Mouse (Mus musculus) E14TG2a.4 (cell line): ENCODE data around the gene Dab2.

Experiments used
- H3K27me3 ChIP-seq: 2 replicates; pipeline ENCODE4 v1.6.1; 2014; ENCODE audit warnings: low read length, control low read depth; ENCODE audit not compliant: insufficient read depth
- H3K36me3 ChIP-seq: 2 replicates; pipeline ENCODE4 v1.6.1; 2014; ENCODE audit warnings: low read length, control low read depth; ENCODE audit not compliant: insufficient read depth
- H3K4me1 ChIP-seq: replicated peaks from 2 replicates; pipeline ENCODE4 v1.6.1; 2014; ENCODE audit warnings: low read depth, low read length, control low read depth
- H3K4me3 ChIP-seq: replicated peaks from 2 replicates; pipeline ENCODE4 v1.5.1; 2014; ENCODE audit warnings: mild to moderate bottlenecking, low read length
- H3K9me3 ChIP-seq: 2 replicates; pipeline ENCODE4 v1.6.1; 2014; ENCODE audit warnings: low read length, control low read depth
- CTCF ChIP-seq: conservative IDR thresholded peaks from 2 replicates; pipeline ENCODE4 v1.5.1; 2014; ENCODE audit warnings: low read length
- NANOG ChIP-seq: IDR thresholded peaks from 2 replicates; pipeline ENCODE4 v1.6.1; 2014; ENCODE audit warnings: borderline replicate concordance, low read length, mixed read lengths
- POU5F1 ChIP-seq: IDR thresholded peaks from 2 replicates; pipeline ENCODE4 v1.6.1; 2014; ENCODE audit warnings: low read length, borderline replicate concordance

The Dab2 gene

DNA sequence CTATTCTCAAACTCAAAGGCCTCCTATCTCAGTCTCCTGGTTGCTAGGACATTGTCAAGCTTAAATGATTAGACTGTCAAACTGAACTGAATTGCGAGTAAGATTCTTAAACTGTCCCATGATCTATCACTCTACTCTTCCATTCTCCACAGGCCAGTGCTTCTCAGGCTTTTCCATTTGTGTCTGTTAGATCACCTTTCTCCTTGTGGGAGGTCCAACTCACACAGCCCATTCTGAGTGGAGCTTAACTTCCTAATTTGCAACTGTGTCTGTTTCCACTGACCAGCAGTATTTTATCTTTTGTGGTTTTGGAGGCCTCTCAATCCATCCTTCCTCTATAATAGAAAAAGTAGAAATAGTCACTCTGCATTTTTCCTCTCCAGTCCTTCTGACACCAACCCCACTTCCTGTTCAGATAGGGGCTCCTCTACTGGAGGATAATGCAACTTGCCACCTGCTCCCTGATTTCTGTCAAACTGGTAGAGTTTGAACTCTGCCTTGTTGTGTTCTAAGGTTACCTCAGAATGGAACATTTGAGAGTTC, 35.1 kb downstream of the Dab2 start:
- H3K9me3 ChIP-seq, result no peaks in the 10 kb centered on the region
- H3K27me3 ChIP-seq, result no peaks in the 10 kb centered on the region
- TF ChIP-seq POU5F1 (no peak), CTCF (no peak), NANOG (no peak)
- H3K4me1 ChIP-seq, result no peaks in the 10 kb centered on the region
- H3K4me3 ChIP-seq, result no peak overlapping the region
- no peaks in the 10 kb centered on the region for H3K36me3 ChIP-seq

DNA sequence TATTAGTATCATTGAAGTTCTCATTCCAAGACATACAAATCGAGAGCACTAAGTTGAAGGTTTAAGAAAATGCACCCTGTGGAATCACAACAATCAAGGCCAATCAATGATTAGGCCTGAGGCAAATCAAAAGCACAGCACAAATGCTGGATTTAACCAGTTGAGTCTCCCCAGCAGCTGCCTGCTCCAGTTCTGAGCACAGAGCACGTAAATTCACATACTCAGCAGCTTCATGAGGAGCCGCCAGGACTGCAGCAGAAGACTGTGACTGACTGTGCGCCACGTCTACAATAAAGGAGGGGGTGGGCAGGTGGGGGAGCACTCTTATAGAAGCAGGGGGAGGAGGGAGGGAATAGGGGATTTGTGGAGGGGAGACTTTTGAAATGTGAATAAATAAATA, 40.2 kb downstream of the Dab2 start:
- H3K4me1 ChIP-seq, result no peaks in the 10 kb centered on the region

DNA sequence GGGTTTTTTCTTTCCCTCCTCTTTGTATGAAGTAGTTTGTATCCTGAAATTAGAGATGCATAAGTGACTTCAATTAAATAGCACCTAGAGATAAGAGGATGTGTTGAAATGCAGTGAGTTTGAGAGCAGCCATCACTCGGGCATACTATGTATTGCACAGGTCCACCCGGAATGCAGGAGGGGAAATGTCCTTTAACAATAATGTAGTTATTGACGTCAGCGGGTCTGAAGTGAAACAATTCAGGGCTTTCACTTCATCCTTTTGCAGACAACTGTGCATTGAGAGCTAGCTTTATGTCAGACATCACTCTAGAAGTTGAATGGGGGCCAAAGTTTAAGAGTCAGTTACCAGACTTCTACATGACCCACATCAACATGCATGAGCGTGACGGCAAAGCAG, 40.8 kb downstream of the Dab2 start:
- H3K4me1 ChIP-seq, result no peaks in the 10 kb centered on the region
- TF ChIP-seq NANOG, result no peak
- no peak for TF ChIP-seq CTCF
- TF ChIP-seq POU5F1, result no peak
- no peaks in the 10 kb centered on the region for H3K36me3 ChIP-seq
- no peak overlapping the region for H3K4me3 ChIP-seq
- H3K9me3 ChIP-seq, result no peaks in the 10 kb centered on the region
- no peaks in the 10 kb centered on the region for H3K27me3 ChIP-seq

More for the DNA sequence above, 40.2 kb downstream of the Dab2 start:
- no peaks in the 10 kb centered on the region for H3K36me3 ChIP-seq
- TF ChIP-seq CTCF (no peak), NANOG (peak; percentile 39; the same call in 1 of the 2 replicates)
- H3K9me3 ChIP-seq, result no peaks in the 10 kb centered on the region
- no peaks in the 10 kb centered on the region for H3K27me3 ChIP-seq
- H3K4me3 ChIP-seq, result no peak overlapping the region

DNA sequence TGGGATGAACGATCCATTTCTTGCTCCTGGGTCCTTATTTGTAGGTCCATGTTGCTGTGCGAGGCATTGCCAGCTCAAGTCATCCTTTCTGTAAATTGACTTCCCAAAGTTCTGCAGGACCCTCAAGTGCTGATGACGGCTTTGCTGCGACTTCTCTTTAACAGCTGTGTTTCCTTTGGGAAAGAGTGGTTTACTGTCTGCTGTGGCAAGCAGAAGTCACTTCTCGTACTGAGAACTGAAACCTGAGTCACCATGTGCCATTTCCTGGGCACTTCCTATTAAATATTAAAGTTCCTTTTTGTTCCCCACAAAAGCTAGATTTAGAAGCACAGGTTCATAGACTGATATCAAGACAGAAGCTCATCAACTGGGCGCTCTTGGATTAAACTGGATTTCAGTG, 41.8 kb downstream of the Dab2 start:
- TF ChIP-seq NANOG, result no peak
- TF ChIP-seq CTCF, result no peak
- no peak for TF ChIP-seq POU5F1
- H3K27me3 ChIP-seq, result no peaks in the 10 kb centered on the region
- H3K9me3 ChIP-seq, result no peaks in the 10 kb centered on the region
- no peaks in the 10 kb centered on the region for H3K4me1 ChIP-seq
- H3K36me3 ChIP-seq, result no peaks in the 10 kb centered on the region
- H3K4me3 ChIP-seq, result no peak overlapping the region

DNA sequence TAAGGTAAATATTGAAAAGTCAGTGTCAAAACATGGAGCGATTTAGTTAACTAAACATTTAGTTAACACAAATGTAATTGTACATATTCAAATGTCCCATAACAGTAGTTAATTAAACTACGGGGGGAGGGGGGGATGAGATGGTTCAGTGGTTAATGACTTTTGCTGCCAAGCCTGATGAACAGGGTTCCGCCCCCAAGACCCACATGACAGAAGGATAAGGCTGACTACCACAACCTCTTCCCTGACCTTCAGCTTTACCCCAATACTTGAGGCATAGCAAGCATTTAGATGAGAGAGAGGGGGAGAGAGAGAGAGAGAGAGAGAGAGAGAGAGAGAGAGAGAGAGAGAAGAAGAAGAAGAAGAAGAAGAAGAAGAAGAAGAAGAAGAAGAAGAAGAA, 54.3 kb downstream of the Dab2 start:
- Histone ChIP-seq H3K27me3 (no peaks in the 10 kb centered on the region), H3K36me3 (no peaks in the 10 kb centered on the region), H3K4me3 (no peak overlapping the region), H3K4me1 (no peaks in the 10 kb centered on the region), H3K9me3 (no peaks in the 10 kb centered on the region)
- no peak for TF ChIP-seq POU5F1
- no peak for TF ChIP-seq CTCF
- no peak for TF ChIP-seq NANOG

DNA sequence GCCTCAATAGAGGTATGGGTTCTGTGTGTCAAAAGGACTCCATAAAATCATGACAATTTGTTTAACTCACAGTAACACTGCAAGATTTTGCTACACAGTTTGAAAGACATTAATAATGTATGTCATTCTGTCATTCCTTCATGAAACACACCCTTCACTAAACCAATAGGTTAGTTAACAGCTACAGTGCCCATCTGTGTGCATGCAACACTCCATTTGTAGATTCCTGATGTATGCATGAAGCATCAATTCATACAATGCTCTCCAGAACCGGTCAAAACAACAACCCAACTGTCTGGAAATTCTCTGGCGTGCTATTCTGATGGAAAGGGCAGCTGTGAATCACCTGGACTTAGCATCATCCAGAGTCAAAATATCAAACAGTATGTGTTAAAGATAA, 60.3 kb downstream of the Dab2 start:
- Histone ChIP-seq H3K36me3 (no peaks in the 10 kb centered on the region), H3K4me1 (no peaks in the 10 kb centered on the region), H3K9me3 (no peaks in the 10 kb centered on the region), H3K4me3 (no peak overlapping the region), H3K27me3 (no peaks in the 10 kb centered on the region)
- TF ChIP-seq NANOG (no peak), CTCF (no peak), POU5F1 (no peak)

DNA sequence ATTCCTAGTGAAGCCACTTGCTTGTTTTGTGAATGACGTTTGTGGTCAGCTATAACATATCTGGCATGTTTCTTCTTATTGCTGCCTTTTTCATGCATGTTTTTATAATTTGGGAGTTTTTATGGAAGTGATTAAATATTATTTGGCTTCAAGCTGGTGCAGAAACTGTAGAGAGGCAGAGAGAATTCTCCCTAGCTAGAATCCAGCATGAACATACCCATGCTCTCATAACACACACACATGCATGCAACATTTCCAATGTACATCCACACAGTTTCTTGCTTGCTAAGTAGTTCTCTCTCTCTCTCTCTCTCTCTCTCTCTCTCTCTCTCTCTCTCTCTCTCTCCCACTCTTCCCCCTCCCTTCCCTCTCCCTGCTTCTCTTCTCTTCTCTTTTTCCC, 70.4 kb downstream of the Dab2 start:
- TF ChIP-seq CTCF (no peak), NANOG (no peak), POU5F1 (no peak)
- H3K36me3 ChIP-seq, result no peaks in the 10 kb centered on the region
- H3K4me3 ChIP-seq, result no peak overlapping the region
- H3K9me3 ChIP-seq, result no peaks in the 10 kb centered on the region
- no peaks in the 10 kb centered on the region for H3K27me3 ChIP-seq
- peaks cover 1% of the 10 kb centered on the region for H3K4me1 ChIP-seq

- H3K4me3 ChIP-seq, result no peak overlapping the region
- peaks cover 3% of the 10 kb centered on the region for H3K4me1 ChIP-seq
Observed at GRCm38 (mm10) chr15:6371486-6371885, 71.9 kb downstream of the Dab2 start.

DNA sequence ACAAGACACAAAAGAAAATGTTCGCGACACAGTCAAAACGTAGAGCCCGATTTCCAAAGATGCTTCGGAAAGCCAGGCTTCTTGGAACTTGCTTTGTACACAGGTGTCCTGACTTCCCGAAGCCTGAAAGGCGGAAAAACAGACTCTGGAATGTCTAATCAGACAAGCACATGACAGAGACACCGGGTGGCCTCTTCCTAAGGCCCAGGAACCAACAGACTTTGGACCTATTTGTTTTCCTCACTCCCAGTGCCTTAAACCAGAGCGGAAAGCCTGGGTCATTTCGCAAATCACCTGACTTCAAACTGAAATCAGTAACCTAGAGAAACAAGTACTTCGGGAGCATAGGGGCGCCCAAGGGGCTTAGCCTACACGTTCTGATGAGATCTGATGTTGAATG, 75.4 kb downstream of the Dab2 start:
- no peaks in the 10 kb centered on the region for H3K9me3 ChIP-seq
- TF ChIP-seq CTCF (no peak), POU5F1 (no peak), NANOG (no peak)

More at GRCm38 (mm10) chr15:6371486-6371885, 71.9 kb downstream of the Dab2 start:
- H3K9me3 ChIP-seq, result no peaks in the 10 kb centered on the region
- no peaks in the 10 kb centered on the region for H3K36me3 ChIP-seq
- no peak for TF ChIP-seq CTCF
- no peak for TF ChIP-seq NANOG
- TF ChIP-seq POU5F1, result no peak
- no peaks in the 10 kb centered on the region for H3K27me3 ChIP-seq

More for the DNA sequence above, 75.4 kb downstream of the Dab2 start:
- H3K36me3 ChIP-seq, result no peaks in the 10 kb centered on the region
- 0 out of 2 replicates have a peak, but pooled peaks cover 1% of the 10 kb centered on the region for H3K27me3 ChIP-seq
- no peak overlapping the region for H3K4me3 ChIP-seq
- H3K4me1 ChIP-seq, result peaks cover 3% of the 10 kb centered on the region
